Mouse (Mus musculus): Measurements from ENCODE around the gene Faap100. TPM values are rescaled to one million over a fixed set of nuclear protein-coding genes. Genes with fewer than 3 reads are reported as not detected.

Gene Faap100
- polyA plus RNA-seq, 1 experiment from 2014 or later: 9.7 TPM

DNA sequence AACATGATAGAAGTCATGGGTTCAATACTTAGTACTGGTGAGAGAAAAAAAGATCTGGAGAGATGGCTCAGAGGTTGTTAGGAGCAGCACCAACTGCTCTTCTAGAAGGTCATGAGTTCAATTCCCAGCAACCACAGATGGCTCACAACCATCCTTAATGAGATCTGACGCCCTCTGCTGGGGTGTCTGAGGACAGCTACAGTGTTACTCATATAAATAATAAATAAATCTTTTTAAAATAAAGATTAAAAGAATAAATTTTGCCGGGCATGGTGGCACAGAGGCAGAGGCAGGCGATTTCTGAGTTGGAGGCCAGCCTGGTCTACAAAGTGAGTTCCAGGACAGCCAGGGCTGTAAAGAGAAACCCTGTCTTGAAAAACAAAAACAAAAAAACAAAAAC, 39.8 kb downstream of the Faap100 start:
- Histone ChIP-seq H3K9ac (ENCODE audit: low read depth, low read length) (no peak overlapping the region), H3K4me1 (replicated peaks; ENCODE audit: control insufficient read depth, insufficient read depth, low read length) (no peaks in the 10 kb centered on the region), H3K36me3 (ENCODE audit: control insufficient read depth, insufficient read depth) (no peaks in the 10 kb centered on the region), H3K4me2 (replicated peaks; ENCODE audit: low read depth) (no peak overlapping the region), H3K27ac (ENCODE audit: low read depth, low read length) (no peak overlapping the region), H3K9me3 (ENCODE audit: control insufficient read depth) (no peaks in the 10 kb centered on the region), H3K27me3 (replicated peaks; ENCODE audit: control insufficient read depth, insufficient read depth, low read length) (no peaks in the 10 kb centered on the region), H3K4me3 (ENCODE audit: low read depth, low read length) (no peak overlapping the region)
- 78% methylated on average over 3 of the region's 3 CpGs for WGBS
- no peak for TF ChIP-seq CTCF (IDR thresholded peaks at IDR 0.05; ENCODE audit: low read depth)
- ATAC-seq: no peak

DNA sequence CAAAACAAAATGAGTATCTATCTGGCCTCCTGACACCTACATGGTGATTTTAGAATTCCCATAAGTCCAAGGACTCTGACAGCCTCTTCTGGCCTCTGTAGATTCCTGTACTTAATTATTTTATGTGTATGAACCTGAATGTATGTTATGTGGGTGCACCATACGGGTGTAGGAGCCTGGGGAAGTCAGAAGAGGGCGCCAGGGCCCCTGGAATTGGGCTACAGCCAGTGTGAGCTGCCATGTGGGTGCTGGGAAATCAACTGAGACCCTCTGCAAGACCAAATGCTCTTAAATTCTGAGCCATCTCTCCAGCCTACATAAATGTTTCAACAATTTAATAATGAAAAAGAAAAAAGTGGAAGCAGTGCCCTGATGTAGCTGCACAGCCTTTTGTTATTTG, 41.1 kb downstream of the Faap100 start:
- WGBS: 48% methylated on average over 2 of the region's 2 CpGs
- no peak for ATAC-seq
- Histone ChIP-seq H3K4me2 (replicated peaks; ENCODE audit: low read depth) (no peak overlapping the region), H3K27ac (ENCODE audit: low read depth, low read length) (no peak overlapping the region), H3K4me3 (ENCODE audit: low read depth, low read length) (no peak overlapping the region), H3K9ac (ENCODE audit: low read depth, low read length) (no peak overlapping the region), H3K9me3 (ENCODE audit: control insufficient read depth) (no peaks in the 10 kb centered on the region), H3K4me1 (replicated peaks; ENCODE audit: control insufficient read depth, insufficient read depth, low read length) (no peaks in the 10 kb centered on the region), H3K27me3 (replicated peaks; ENCODE audit: control insufficient read depth, insufficient read depth, low read length) (no peaks in the 10 kb centered on the region), H3K36me3 (ENCODE audit: control insufficient read depth, insufficient read depth) (no peaks in the 10 kb centered on the region)
- no peak; the same call in 1 of the 2 replicates for TF ChIP-seq CTCF (IDR thresholded peaks at IDR 0.05; ENCODE audit: low read depth)

DNA sequence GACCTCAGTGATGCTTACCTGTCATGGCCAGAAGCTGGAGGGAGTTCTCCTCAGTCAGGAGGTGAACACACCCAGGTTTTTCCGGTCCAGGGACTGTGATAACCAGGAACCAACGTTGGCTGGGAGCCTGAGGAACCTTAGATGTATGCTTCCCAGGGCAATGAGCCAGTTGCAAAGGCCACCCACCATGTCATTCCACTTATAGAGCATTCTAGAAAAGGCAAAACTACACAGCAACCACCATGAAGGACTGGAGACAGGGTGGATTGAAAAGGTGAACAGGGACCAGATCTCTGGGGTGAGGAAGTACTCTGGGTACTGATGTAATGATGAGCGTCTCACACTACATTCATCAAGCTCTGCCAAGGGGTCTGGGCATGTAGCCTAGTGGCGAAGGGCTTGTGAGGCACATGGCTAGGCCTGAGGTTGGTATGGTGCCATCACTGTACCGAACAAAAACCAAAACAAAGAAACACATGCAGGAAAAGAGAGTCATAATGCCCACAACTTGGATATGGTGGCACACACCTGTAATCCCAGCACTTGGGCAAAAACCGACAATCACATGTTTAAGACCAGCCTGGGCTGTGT, 43.0 kb downstream of the Faap100 start:
- ATAC-seq: no peak
- Histone ChIP-seq H3K36me3 (ENCODE audit: control insufficient read depth, insufficient read depth) (no peaks in the 10 kb centered on the region), H3K4me1 (replicated peaks; ENCODE audit: control insufficient read depth, insufficient read depth, low read length) (no peaks in the 10 kb centered on the region), H3K4me2 (replicated peaks; ENCODE audit: low read depth) (no peak overlapping the region), H3K9ac (ENCODE audit: low read depth, low read length) (no peak overlapping the region), H3K27ac (ENCODE audit: low read depth, low read length) (no peak overlapping the region), H3K9me3 (ENCODE audit: control insufficient read depth) (no peaks in the 10 kb centered on the region), H3K27me3 (replicated peaks; ENCODE audit: control insufficient read depth, insufficient read depth, low read length) (no peaks in the 10 kb centered on the region), H3K4me3 (ENCODE audit: low read depth, low read length) (no peak overlapping the region)
- TF ChIP-seq CTCF (IDR thresholded peaks at IDR 0.05; ENCODE audit: low read depth): no peak
- 69% methylated on average over 6 of the region's 6 CpGs for WGBS

DNA sequence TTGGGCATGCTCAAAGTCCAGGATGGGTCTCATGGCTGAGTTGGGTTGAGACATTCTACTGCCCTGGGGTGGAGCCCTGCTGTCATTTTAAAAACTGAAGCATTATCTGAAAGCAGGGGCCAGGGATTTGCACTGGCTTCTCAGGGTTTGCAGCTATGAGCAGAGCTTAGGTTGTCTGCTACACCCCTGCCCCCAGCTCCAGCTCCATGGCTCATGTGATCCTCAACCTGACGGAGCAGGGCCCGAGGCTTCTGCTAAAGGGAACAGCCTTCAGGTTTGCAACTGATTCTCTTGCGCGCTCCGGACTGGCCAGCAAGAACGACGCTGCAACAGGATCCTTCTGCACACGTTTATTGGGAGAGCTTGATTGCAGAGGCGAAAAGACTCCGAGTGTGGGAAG, 58.4 kb downstream of the Faap100 start:
- 0 out of 2 replicates have a peak, but pooled peaks cover 3% of the 10 kb centered on the region for H3K4me1 ChIP-seq (replicated peaks; ENCODE audit: control insufficient read depth, insufficient read depth, low read length)
- WGBS: 95% methylated on average over 10 of the region's 10 CpGs

DNA sequence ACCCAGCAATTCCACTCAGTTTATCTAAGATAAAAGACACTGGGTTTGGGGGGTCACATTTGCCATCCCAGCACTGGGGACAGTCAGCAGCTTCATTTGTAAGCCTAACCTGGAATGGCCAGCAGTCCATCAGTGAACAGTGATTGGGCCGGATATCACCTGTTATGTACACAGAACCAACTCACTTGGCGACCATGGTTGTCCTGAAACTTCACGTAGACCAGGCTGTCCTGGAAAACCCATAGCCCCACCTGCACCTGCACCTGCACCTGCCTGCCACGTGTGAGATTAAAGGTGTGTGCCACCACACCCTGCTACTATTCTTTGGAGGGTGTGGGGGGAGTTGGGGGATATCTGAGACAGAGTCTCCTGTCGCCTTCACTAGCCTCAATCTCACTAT, 59.3 kb downstream of the Faap100 start:
- no peak overlapping the region for H3K4me3 ChIP-seq (ENCODE audit: low read depth, low read length)
- H3K27ac ChIP-seq (ENCODE audit: low read depth, low read length): no peak overlapping the region
- no peak overlapping the region for H3K9ac ChIP-seq (ENCODE audit: low read depth, low read length)
- WGBS: 67% methylated on average over 5 of the region's 5 CpGs
- no peaks in the 10 kb centered on the region for H3K27me3 ChIP-seq (replicated peaks; ENCODE audit: control insufficient read depth, insufficient read depth, low read length)
- 0 out of 2 replicates have a peak, but pooled peaks cover 5% of the 10 kb centered on the region for H3K4me1 ChIP-seq (replicated peaks; ENCODE audit: control insufficient read depth, insufficient read depth, low read length)
- no peak overlapping the region for H3K4me2 ChIP-seq (replicated peaks; ENCODE audit: low read depth)
- H3K36me3 ChIP-seq (ENCODE audit: control insufficient read depth, insufficient read depth): no peaks in the 10 kb centered on the region
- ATAC-seq: no peak
- H3K9me3 ChIP-seq (ENCODE audit: control insufficient read depth): no peaks in the 10 kb centered on the region
- TF ChIP-seq CTCF (IDR thresholded peaks at IDR 0.05; ENCODE audit: low read depth): no peak

More for the DNA sequence above, 58.4 kb downstream of the Faap100 start:
- H3K27ac ChIP-seq (ENCODE audit: low read depth, low read length): no peak overlapping the region
- no peak for TF ChIP-seq CTCF (IDR thresholded peaks at IDR 0.05; ENCODE audit: low read depth)
- H3K9ac ChIP-seq (ENCODE audit: low read depth, low read length): no peak overlapping the region
- H3K4me3 ChIP-seq (ENCODE audit: low read depth, low read length): no peak overlapping the region
- H3K4me2 ChIP-seq (replicated peaks; ENCODE audit: low read depth): no peak overlapping the region
- H3K36me3 ChIP-seq (ENCODE audit: control insufficient read depth, insufficient read depth): no peaks in the 10 kb centered on the region
- H3K9me3 ChIP-seq (ENCODE audit: control insufficient read depth): no peaks in the 10 kb centered on the region
- no peaks in the 10 kb centered on the region for H3K27me3 ChIP-seq (replicated peaks; ENCODE audit: control insufficient read depth, insufficient read depth, low read length)
- ATAC-seq: no peak

Small RNA genes lying within 50 kb of the gene (microRNA-seq; reads per million reads assigned to microRNA genes)
- gene Gm23419 (not detected), gene Mir6935 (2.2 reads per million)

Other genes with a start within 250 kb of the Faap100 start
- gene Slc38a10, start 227.4 kb downstream of the Faap100 start, polyA plus RNA-seq (2015; fragmentation: Nextera tagmentation; extraction: Ambion mirVana): 56.4 and 57.3 TPM in 2 replicates
- 3.1 and 4.2 TPM in 2 replicates for gene Bahcc1, start 145.8 kb downstream of the Faap100 start, polyA plus RNA-seq (2015; fragmentation: Nextera tagmentation; extraction: Ambion mirVana)
- 1,513 and 1,605 TPM in 2 replicates for gene Actg1, start 30.2 kb downstream of the Faap100 start, polyA plus RNA-seq (2015; fragmentation: Nextera tagmentation; extraction: Ambion mirVana)
- 0.14 and 0.16 TPM in 2 replicates for gene Fscn2, start 17.2 kb downstream of the Faap100 start, polyA plus RNA-seq (2015; fragmentation: Nextera tagmentation; extraction: Ambion mirVana)
- gene Nploc4, start 58.9 kb upstream of the Faap100 start, polyA plus RNA-seq (2015; fragmentation: Nextera tagmentation; extraction: Ambion mirVana): 15.6 and 16.3 TPM in 2 replicates
- not detected in 2 replicates for gene Tspan10, start 63.9 kb upstream of the Faap100 start, polyA plus RNA-seq (2015; fragmentation: Nextera tagmentation; extraction: Ambion mirVana)
- gene Pde6g, start 74.7 kb upstream of the Faap100 start, polyA plus RNA-seq (2015; fragmentation: Nextera tagmentation; extraction: Ambion mirVana): 0.22 TPM in 1 of 2 replicates, not detected in the other
- 15.5 and 17.6 TPM in 2 replicates for gene Oxld1, start 79.3 kb upstream of the Faap100 start, polyA plus RNA-seq (2015; fragmentation: Nextera tagmentation; extraction: Ambion mirVana)
- gene Ccdc137, start 79.4 kb upstream of the Faap100 start, polyA plus RNA-seq (2015; fragmentation: Nextera tagmentation; extraction: Ambion mirVana): 14.1 and 16.0 TPM in 2 replicates
- gene Arl16, start 88.8 kb upstream of the Faap100 start, polyA plus RNA-seq (2015; fragmentation: Nextera tagmentation; extraction: Ambion mirVana): 22.8 and 23.3 TPM in 2 replicates
- gene Mrpl12, start 105.8 kb upstream of the Faap100 start, polyA plus RNA-seq (2015; fragmentation: Nextera tagmentation; extraction: Ambion mirVana): 204 and 208 TPM in 2 replicates
- gene Slc25a10, start 113.1 kb upstream of the Faap100 start, polyA plus RNA-seq (2015; fragmentation: Nextera tagmentation; extraction: Ambion mirVana): 139 and 143 TPM in 2 replicates
- gene Gcgr, start 151.9 kb upstream of the Faap100 start, polyA plus RNA-seq (2015; fragmentation: Nextera tagmentation; extraction: Ambion mirVana): 1.0 and 1.6 TPM in 2 replicates
- gene Mcrip1, start 171.0 kb upstream of the Faap100 start, polyA plus RNA-seq (2015; fragmentation: Nextera tagmentation; extraction: Ambion mirVana): 68.7 and 73.4 TPM in 2 replicates
- gene Ppp1r27, start 172.4 kb upstream of the Faap100 start, polyA plus RNA-seq (2015; fragmentation: Nextera tagmentation; extraction: Ambion mirVana): 1.4 and 1.6 TPM in 2 replicates
- gene P4hb, start 194.5 kb upstream of the Faap100 start, polyA plus RNA-seq (2015; fragmentation: Nextera tagmentation; extraction: Ambion mirVana): 2,516 and 2,539 TPM in 2 replicates
- gene Arhgdia, start 202.9 kb upstream of the Faap100 start, polyA plus RNA-seq (2015; fragmentation: Nextera tagmentation; extraction: Ambion mirVana): 474 and 493 TPM in 2 replicates
- gene Alyref, start 219.6 kb upstream of the Faap100 start, polyA plus RNA-seq (2015; fragmentation: Nextera tagmentation; extraction: Ambion mirVana): 209 and 226 TPM in 2 replicates
- gene Anapc11, start 219.7 kb upstream of the Faap100 start, polyA plus RNA-seq (2015; fragmentation: Nextera tagmentation; extraction: Ambion mirVana): 107 and 108 TPM in 2 replicates
- 3.4 and 3.5 TPM in 2 replicates for gene Npb, start 229.7 kb upstream of the Faap100 start, polyA plus RNA-seq (2015; fragmentation: Nextera tagmentation; extraction: Ambion mirVana)
- 320 and 378 TPM in 2 replicates for gene Pcyt2, start 239.2 kb upstream of the Faap100 start, polyA plus RNA-seq (2015; fragmentation: Nextera tagmentation; extraction: Ambion mirVana)
- gene Sirt7, start 246.5 kb upstream of the Faap100 start, polyA plus RNA-seq (2015; fragmentation: Nextera tagmentation; extraction: Ambion mirVana): 73.1 and 77.7 TPM in 2 replicates

Data from intestine, postnatal 0 days (tissue).